ENCODE assay signal across 8 mouse cellular contexts in genomic region chr9:75558812-75559511, GRCm38 (mm10). TPM values are rescaled to one million over a fixed set of nuclear protein-coding genes. Genes with fewer than 3 reads are reported as not detected.
DNase-seq lines count a peak whose midpoint lies in the region; ATAC-seq and TF ChIP-seq lines count a peak whose summit lies in the region.

No protein-coding gene starts in this region.

- peak; percentile 90 for ATAC-seq in limb, embryonic 12.5 days (ENCODE audit: insufficient number of reproducible peaks, insufficient read depth, low FRiP score, low TSS enrichment, low read depth)
- ATAC-seq in midbrain, embryonic 11.5 days (ENCODE audit: low FRiP score): peak; percentile 93

- WGBS in hindbrain, embryonic 10.5 days: under 1% methylated on average over 47 of the region's 47 CpGs
- under 1% methylated on average over 47 of the region's 47 CpGs for WGBS in limb, embryonic 12.5 days
- 0% methylated on average over 47 of the region's 47 CpGs for WGBS in midbrain, embryonic 11.5 days

- TF ChIP-seq EP300 in ES-Bruce4 (IDR thresholded peaks at IDR 0.05; ENCODE audit: insufficient read depth, low read depth, low read length): no peak

- no peak for TF ChIP-seq POLR2A in ES-Bruce4 (IDR thresholded peaks at IDR 0.05; ENCODE audit: insufficient read depth, low read length)
- no peak for TF ChIP-seq POLR2A in embryonic fibroblast, embryonic 13.5 days (IDR thresholded peaks at IDR 0.05; ENCODE audit: low read depth, low read length)

- no peaks in the 10 kb centered on the region for H3K36me3 ChIP-seq in ES-Bruce4 (ENCODE audit: control insufficient read depth, insufficient read depth, low read length, poor library complexity, severe bottlenecking)
- no peaks in the 10 kb centered on the region for H3K36me3 ChIP-seq in hindbrain, embryonic 10.5 days
- no peaks in the 10 kb centered on the region for H3K36me3 ChIP-seq in limb, embryonic 12.5 days
- H3K36me3 ChIP-seq in midbrain, embryonic 11.5 days (ENCODE audit: control insufficient read depth, insufficient read depth, low read length): no peaks in the 10 kb centered on the region

- no peaks in the 10 kb centered on the region for H3K9me3 ChIP-seq in ES-Bruce4 (replicated peaks; ENCODE audit: control insufficient read depth, insufficient read depth, low read length, poor library complexity, severe bottlenecking)
- no peaks in the 10 kb centered on the region for H3K9me3 ChIP-seq in hindbrain, embryonic 10.5 days
- H3K9me3 ChIP-seq in limb, embryonic 12.5 days: no peaks in the 10 kb centered on the region
- no peaks in the 10 kb centered on the region for H3K9me3 ChIP-seq in midbrain, embryonic 11.5 days (ENCODE audit: control insufficient read depth, low read length)

- H3K4me1 ChIP-seq in ES-Bruce4 (ENCODE audit: control insufficient read depth, insufficient read depth, low read length): no peaks in the 10 kb centered on the region
- peaks cover 9% of the 10 kb centered on the region for H3K4me1 ChIP-seq in embryonic fibroblast, embryonic 13.5 days (ENCODE audit: control insufficient read depth, insufficient read depth, low read length)
- peaks cover 25% of the 10 kb centered on the region for H3K4me1 ChIP-seq in hindbrain, embryonic 10.5 days (replicated peaks)
- H3K4me1 ChIP-seq in limb, embryonic 12.5 days (replicated peaks): peaks cover 8% of the 10 kb centered on the region; the same call in 1 of the 2 replicates
- no peaks in the 10 kb centered on the region; the same call in 1 of the 2 replicates for H3K4me1 ChIP-seq in midbrain, embryonic 11.5 days (ENCODE audit: control insufficient read depth, insufficient read depth, low read length)

- H3K27ac ChIP-seq in ES-Bruce4 (ENCODE audit: insufficient read depth, low read length): no peak overlapping the region
- peak overlapping the region; percentile 86 for H3K27ac ChIP-seq in embryonic fibroblast, embryonic 13.5 days (ENCODE audit: insufficient read depth, low read length)
- H3K27ac ChIP-seq in hindbrain, embryonic 10.5 days: peak overlapping the region; percentile 91
- peak overlapping the region; percentile 81 for H3K27ac ChIP-seq in limb, embryonic 12.5 days
- peak overlapping the region; percentile 45; the same call in 1 of the 2 replicates for H3K27ac ChIP-seq in midbrain, embryonic 11.5 days (ENCODE audit: low read depth, low read length)

- peak; percentile 89 for DNase-seq in 416B (ENCODE audit: low read depth)
- no peak for DNase-seq in hindbrain, embryonic 10.5 days (ENCODE audit: low spot score)
- peak; percentile 95 for DNase-seq in midbrain, embryonic 11.5 days (ENCODE audit: low spot score, missing footprints)
- peak; percentile 53 for DNase-seq in yolk sac, embryonic 10.5 days (ENCODE audit: low spot score)
- no peak for DNase-seq in adrenal gland, postnatal 4 days (ENCODE audit: low spot score in 2 of 2)

- H3K4me3 ChIP-seq in ES-Bruce4 (ENCODE audit: low read depth, low read length): peak overlapping the region; percentile 67
- peak overlapping the region; percentile 96 for H3K4me3 ChIP-seq in embryonic fibroblast, embryonic 13.5 days (ENCODE audit: insufficient read depth, low read length)
- peak overlapping the region; percentile 90 for H3K4me3 ChIP-seq in hindbrain, embryonic 10.5 days
- peak overlapping the region; percentile 91 for H3K4me3 ChIP-seq in limb, embryonic 12.5 days (replicated peaks)
- H3K4me3 ChIP-seq in midbrain, embryonic 11.5 days (ENCODE audit: low read depth, low read length): peak overlapping the region; percentile 62

- H3K27me3 ChIP-seq in ES-Bruce4 (ENCODE audit: control insufficient read depth, insufficient read depth, low read length, poor library complexity, severe bottlenecking): no peaks in the 10 kb centered on the region
- no peaks in the 10 kb centered on the region for H3K27me3 ChIP-seq in hindbrain, embryonic 10.5 days (ENCODE audit: insufficient read depth, poor library complexity, severe bottlenecking)
- H3K27me3 ChIP-seq in limb, embryonic 12.5 days: no peaks in the 10 kb centered on the region
- no peaks in the 10 kb centered on the region for H3K27me3 ChIP-seq in midbrain, embryonic 11.5 days (ENCODE audit: control insufficient read depth, insufficient read depth, low read length)

- TF ChIP-seq CTCF in ES-Bruce4 (IDR thresholded peaks at IDR 0.05; ENCODE audit: low read depth, low read length): no peak
- no peak for TF ChIP-seq CTCF in embryonic fibroblast, embryonic 13.5 days (IDR thresholded peaks at IDR 0.05; ENCODE audit: borderline replicate concordance, insufficient read depth, low read length)

- peak overlapping the region; percentile 83 for H3K4me2 ChIP-seq in limb, embryonic 12.5 days
- peak overlapping the region; percentile 66 for H3K4me2 ChIP-seq in midbrain, embryonic 11.5 days

- peak overlapping the region; percentile 70 for H3K9ac ChIP-seq in ES-Bruce4 (ENCODE audit: low read depth, poor library complexity, severe bottlenecking)
- peak overlapping the region; percentile 74 for H3K9ac ChIP-seq in limb, embryonic 12.5 days (replicated peaks)
- H3K9ac ChIP-seq in midbrain, embryonic 11.5 days (ENCODE audit: low read length): peak overlapping the region; percentile 69

RNA-seq across cellular contexts. Expression of gene Tmod3, which starts 0.5 kb away (rescaled TPM):
- 65.4 and 69.3 TPM in 2 replicates for polyA plus RNA-seq in ES-Bruce4 (2011; ENCODE audit: insufficient read depth, insufficient read length, low read depth, missing spikeins)
- 71.0 and 76.6 TPM in 2 replicates for polyA plus RNA-seq in embryonic fibroblast, embryonic 13.5 days (2011; ENCODE audit: insufficient read length, low read depth, missing spikeins)
- polyA plus RNA-seq in hindbrain, embryonic 10.5 days (2016; fragmentation: Nextera tagmentation; extraction: Ambion mirVana): 83.8 and 101 TPM in 2 replicates
- 90.8 and 95.9 TPM in 2 replicates for polyA plus RNA-seq in limb, embryonic 12.5 days (2016; fragmentation: Nextera tagmentation; extraction: Ambion mirVana)
- 97.4 and 105 TPM in 2 replicates for polyA plus RNA-seq in midbrain, embryonic 11.5 days (2014; fragmentation: Nextera tagmentation; extraction: Ambion mirVana)
- total RNA-seq in adrenal gland, postnatal 4 days (2021): 10 to 100 TPM; 75.2 to 89.6 TPM

RNA-seq across cellular contexts. Expression of gene Tmod2, which starts 52.2 kb away (rescaled TPM):
- polyA plus RNA-seq in ES-Bruce4 (2011; ENCODE audit: insufficient read depth, insufficient read length, low read depth, missing spikeins): 7.3 and 8.9 TPM in 2 replicates
- 3.6 and 8.0 TPM in 2 replicates for polyA plus RNA-seq in embryonic fibroblast, embryonic 13.5 days (2011; ENCODE audit: insufficient read length, low read depth, missing spikeins)
- 36.5 and 48.4 TPM in 2 replicates for polyA plus RNA-seq in hindbrain, embryonic 10.5 days (2016; fragmentation: Nextera tagmentation; extraction: Ambion mirVana)
- polyA plus RNA-seq in limb, embryonic 12.5 days (2016; fragmentation: Nextera tagmentation; extraction: Ambion mirVana): 26.7 and 27.3 TPM in 2 replicates
- 63.2 and 70.7 TPM in 2 replicates for polyA plus RNA-seq in midbrain, embryonic 11.5 days (2014; fragmentation: Nextera tagmentation; extraction: Ambion mirVana)
- total RNA-seq in adrenal gland, postnatal 4 days (2021): 10 to 100 TPM; 31.8 to 34.9 TPM

Comparison
In these comparisons a context has a peak if more than half of its experiments do, and no peak if none do; other contexts are left out.
1. DNase-seq: peak in 416B (single experiment), midbrain, embryonic 11.5 days (single experiment) and yolk sac, embryonic 10.5 days (single experiment); none in hindbrain, embryonic 10.5 days (single experiment) and adrenal gland, postnatal 4 days (0 of 2).
2. Peak in every context shown above with its lines, with median percentiles within 50 percentile points of each other: H3K4me3 ChIP-seq and H3K9ac ChIP-seq.